Mouse (Mus musculus): Measurements from ENCODE around the gene Magi1.

The Magi1 gene

DNA sequence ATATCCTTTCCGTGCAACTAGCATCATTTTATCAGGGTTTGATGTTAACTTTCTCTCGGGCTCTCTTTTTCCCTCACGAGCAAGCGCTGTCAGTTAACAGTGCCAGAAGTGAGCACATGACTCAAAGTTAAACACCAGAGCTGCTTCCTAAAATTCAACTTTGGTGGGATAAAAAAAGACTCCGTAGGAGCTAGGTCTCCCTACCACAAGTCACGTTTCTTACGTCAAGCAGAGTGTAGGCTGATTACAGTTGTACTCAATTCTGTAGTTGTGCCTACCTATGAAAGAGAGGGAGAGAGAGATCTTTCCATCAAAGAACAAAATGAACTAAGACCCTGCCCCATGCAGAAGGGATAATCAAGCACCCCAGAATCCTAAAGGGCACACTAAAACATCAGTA is 389.8 kb downstream of the Magi1 start:
- DNase-seq (ENCODE audit: low spot score), result no peak

DNA sequence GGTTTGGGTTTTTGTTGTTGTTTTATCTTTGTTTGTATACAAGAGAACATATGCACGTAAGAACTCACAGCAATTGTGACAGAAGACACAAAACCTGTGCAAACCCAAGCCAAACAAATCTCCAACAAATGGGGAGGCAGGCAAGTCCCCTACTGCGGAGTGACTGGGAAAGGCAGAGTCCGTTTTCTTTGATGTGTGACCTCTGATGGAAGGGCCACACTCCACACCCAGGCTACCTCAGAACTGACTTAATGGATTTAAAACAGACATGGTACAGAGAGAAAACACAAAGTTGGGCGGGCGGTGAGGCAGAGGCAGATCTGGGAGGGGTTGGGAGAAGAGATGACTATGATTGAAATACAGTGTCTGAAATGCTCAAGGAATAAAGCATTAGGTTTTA is 390.8 kb downstream of the Magi1 start:
- no peak for DNase-seq (ENCODE audit: low spot score)

DNA sequence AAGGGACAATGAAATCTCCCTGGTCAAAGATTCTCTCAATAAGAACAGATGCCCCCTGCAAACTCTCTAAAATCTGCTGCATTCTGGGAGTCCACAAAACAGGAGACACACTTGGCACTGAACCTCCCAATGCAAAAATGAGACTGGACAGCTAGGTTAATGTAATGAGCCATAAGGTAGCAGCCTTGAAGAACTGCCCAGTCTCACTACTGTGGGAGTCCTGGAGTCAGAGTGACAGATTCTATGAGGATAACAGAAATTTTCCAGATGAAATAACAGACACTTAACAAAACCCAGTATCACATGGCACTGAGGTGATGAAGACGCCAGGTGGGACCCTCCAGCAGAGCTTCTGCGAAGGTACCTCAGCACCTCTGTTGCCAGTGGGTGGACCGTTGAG is 393.7 kb downstream of the Magi1 start:
- no peak for DNase-seq (ENCODE audit: low spot score)

DNA sequence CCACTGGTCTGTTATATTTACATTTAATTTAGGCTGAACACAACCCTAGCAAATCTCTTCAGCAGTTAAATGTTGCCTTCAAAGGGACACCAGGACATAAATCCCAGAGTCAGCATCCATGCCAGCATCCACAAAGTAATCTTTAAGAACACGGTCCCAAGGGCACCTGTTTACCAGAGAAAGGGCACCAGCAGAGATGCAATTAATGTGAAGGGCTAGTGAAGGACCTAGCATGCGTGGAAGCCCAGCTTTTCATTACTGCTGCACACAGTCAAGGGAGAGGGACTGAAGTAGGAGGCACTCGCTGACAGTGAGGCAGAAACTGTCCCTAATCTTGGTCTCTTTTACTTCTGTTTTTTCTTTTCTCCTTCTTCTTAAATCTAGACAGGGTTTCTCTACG is 406.4 kb downstream of the Magi1 start:
- no peak for DNase-seq (ENCODE audit: low spot score)

DNA sequence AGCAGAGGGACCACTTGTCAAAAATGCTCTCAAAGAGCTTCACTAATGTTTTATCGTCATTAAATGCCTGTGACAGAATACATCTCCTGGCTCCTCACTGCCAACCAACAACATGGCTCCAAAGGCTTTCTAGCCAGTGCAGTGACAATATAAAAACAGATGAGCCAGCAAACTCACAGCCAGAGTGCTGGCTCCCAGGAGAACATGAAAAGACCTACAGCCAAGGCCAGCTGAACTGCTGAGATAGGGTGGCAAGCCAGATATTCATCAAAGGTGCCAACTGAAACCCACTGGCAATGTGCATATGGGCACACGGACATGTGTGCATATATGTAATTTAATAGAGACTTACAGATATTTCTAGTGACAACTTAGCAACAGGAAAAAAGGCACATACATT is 408.8 kb downstream of the Magi1 start:
- no peak for DNase-seq (ENCODE audit: low spot score)

DNA sequence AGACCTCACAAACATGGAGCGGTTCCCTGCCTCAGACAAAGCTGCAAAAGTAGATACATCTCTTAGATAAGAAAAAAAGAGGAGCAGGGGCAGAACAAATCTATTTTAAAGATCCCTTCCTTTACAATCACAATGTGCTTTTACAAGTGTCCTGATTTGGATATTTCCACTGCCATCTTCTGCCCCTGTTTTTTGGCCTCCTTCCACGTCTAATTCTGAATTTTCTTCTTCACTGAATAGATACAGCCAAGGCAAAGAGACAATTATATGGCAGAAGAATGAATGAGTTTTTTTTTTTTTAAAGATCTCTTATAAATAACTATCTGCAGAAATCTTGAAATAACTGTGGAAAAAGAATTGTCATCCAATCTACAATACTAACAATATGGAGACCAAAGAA is 409.3 kb downstream of the Magi1 start:
- no peak for DNase-seq (ENCODE audit: low spot score)

DNA sequence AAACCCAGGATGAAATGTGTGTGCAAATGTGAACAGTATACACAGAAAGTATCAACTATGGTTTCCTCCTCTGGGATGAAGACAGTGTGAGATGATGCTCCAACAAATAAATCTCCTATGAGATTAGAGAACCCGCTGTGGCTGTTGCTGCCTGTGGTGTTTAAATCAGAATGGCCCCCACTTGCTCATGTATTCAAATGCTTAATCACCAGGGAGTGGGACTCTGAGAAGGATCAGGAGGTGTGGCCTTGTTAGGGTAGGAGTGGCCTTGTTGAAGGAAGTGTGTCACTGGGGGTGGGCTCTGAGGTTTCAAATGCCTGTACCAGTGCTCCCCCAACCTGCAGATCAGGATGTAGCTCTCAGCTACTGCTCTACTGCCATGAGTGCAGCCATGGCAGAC is 410.2 kb downstream of the Magi1 start:
- no peak for DNase-seq (ENCODE audit: low spot score)

DNA sequence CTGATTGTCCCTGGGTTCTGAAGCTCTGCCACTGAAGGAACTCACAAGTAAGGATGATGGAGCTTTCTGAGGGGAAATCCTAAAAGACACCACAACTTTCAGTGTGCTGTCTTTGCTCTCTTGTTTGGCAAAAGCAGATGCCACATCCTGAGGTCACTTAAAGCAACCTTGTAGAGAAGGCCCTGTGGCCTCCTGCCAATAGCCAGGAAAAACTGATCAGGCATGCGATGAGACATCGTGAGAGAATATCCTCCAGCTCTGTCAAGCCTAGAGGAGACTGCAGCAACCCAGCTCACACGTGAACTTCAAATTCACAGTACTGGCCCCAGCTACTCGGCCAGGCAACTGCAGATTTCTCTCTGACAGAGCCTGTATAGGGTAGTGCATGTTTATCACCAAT is 412.2 kb downstream of the Magi1 start:
- peak; percentile 60 for DNase-seq (ENCODE audit: low spot score)

DNA sequence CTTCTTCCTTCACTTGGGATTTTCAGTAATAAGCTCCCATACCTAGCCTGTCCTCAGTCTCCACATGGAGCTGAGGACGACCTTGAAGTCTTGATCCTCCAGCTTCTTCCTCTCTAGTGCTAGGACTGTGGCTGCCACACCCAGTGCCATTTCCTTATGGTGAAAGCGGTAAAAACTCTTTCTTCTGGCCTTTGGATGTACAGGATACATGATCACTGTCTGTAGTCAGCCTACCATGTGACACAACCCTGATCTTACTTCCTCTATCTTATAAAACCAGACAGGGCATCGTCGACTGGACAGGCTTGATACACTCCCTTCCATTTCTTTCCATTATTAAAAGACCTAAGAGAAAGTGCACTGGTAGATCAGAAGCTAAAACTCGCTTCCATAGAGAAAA is 413.7 kb downstream of the Magi1 start:
- DNase-seq (ENCODE audit: low spot score), result no peak

DNA sequence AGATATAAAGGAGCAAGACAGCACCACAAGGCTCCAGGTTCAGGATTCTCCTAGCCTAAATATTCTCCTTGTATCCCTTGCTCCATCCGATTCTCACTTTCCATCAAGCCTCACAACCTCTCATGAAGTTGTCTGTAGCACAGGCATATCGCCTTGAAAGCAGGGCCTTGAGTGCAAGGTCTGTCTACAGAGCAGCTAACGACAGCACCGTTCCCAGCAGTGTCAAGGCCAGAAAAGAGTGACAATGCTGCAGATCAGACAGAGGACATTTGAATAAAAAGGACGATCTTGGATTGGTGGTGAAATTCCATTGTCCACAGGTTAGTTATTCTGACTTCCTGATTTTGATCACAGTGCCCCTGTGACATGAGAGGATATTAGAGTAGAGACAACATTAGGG is 421.5 kb downstream of the Magi1 start:
- no peak for DNase-seq (ENCODE audit: low spot score)

DNA sequence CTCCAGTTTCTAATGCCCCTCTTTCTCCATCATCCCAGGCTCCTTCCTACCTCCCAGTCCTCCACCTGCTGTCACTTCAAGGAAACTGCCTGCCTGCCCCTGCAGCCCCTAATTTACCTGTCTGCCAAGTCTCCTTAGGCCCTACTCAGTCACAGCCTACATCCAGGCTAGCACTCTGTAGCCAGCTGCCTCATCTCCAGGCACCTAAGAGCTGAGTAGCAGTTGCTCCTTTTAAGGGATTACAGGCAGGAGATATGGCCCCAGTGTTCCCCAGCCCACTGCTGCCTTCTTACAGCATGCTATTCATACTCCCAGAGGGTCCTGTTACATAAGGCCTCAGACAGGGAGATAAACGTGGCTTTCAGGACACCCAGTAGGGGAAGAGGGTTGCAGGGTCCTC is 426.9 kb downstream of the Magi1 start:
- DNase-seq (ENCODE audit: low spot score), result no peak

DNA sequence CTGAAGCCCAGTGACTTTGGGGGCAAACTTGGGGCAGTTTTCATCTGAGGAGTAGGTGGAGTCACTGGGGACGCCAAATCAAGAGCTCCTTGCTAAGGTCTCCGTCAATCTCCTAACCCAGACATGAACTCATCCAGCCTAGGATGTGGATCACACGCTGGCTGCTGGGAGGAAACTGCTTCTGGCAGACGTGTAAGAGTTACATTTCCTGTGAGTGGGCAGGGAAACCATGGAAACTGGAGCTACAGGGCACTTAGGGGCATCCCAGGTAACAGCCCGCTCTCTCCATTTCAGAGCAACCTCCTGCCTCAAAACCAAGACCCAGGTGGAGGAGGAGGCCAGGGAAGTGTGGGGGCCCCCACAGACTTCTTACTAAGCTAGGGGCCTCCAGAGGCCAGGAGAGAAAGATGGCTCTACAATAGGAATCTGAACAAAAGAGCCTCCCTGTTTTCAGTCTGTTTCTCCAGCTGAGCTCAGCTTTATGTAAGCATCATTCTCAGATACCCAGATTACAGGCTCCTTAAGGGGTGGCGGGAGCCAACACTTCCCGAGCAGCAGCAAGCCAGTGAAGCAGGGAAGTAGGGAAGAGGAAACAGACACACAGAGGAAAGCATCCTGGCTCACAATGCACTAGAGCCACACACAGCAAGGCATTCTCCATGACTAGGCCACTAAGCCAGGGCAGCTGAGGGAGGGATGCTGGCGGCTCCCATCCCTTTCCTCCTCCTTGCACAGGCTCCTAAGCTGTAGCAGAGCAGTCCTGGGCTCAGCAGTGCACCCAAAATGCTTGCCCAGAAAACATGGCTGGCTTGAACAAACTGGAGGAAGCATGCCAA is 427.7 kb downstream of the Magi1 start:
- DNase-seq (ENCODE audit: low spot score), result peak; percentile 22

DNA sequence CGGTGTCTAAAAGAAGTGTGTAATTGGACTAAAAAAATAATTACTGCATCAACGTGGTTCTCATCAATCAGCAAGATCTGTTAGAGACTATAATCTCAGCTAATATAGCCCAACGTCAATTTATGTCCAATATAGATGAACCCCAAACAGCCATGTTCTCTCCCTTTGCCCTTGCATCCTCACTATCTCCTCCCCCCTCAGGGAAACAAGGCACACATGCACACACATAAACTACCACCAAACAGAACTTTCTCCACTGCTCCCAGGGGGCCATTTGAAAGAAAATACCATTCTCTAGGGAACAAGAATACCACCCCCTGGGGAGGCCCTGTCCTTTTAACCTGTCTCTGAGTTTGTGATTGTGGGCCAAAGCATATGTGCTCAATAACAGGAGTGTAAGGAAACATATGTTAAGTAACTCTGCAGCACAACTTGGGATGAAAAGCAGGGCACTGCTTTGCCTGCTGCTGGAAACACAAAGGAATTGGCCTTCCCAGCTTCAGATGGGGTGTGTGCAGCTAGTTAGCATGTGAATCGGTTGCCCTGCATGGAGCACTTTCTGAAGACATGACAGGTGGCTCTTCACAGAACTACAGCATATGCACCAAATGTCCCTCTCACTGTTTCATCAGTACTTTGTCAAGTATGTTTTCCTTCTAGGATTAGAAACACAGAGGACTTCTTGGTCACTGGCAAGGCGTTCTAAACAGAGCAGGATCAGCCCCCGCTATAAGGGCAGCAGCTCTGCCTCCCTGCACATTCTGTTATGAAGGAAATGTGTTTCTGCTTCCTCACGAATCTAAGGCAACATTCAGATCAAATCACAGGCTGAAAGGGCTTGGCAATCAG is 434.6 kb downstream of the Magi1 start:
- no peak for DNase-seq (ENCODE audit: low spot score)

DNA sequence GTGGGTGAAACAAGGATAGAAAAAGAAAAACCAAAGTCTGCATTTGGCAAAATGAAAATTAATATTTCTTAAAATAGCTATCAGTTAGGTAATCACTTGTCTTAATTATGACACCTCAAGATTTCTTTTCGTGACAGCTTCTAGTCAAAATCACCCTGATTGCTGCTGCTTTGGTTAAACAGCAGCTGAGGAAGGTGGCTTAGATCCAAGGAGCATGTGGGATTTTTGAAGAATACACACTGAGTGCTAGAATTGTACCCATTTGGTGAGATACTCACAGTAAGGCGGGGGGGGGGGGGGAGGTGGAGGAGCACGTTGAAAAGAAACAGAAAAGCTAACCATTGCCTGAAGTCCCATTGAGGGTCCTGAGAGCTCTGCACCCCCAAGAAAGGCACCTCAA is 438.2 kb downstream of the Magi1 start:
- no peak for DNase-seq (ENCODE audit: low spot score)

DNA sequence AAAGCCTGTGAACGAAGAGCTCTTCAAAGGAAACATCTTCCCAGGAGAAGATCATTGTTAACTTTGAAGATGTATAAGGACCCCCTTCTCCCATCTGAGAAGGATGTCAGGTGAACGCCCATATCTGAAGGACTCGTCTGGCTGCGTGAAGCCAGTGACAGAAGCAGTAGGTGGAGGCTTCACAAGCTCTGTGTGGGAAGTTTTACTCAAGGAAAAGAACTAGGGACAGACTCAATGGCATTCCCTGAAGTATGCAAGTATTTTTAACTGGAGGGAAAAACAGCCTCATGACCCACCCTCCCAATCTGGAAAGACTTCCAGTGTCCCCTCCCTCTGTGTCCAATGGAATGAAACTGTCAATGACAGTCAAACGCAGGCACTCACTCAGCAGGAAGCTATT is 438.6 kb downstream of the Magi1 start:
- no peak for DNase-seq (ENCODE audit: low spot score)

DNA sequence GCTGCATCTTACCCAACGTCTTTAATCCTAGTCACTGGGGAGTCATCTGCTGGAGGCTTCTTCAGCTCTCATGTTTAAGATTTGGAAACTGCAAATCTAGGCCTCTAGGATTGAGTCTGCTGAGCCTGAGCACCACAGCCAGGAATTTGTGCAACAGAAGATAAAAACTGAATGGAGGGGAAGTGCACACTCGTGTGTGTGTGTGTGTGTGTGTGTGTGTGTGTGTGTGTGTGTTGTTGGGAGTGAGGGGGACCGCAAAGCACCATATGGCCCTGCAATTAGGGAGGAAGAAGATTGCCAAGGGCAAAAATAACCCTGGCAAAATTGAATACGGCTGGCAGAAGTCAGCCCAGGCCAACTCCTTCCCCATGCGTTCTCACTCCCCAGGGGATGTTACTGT is 439.1 kb downstream of the Magi1 start:
- DNase-seq (ENCODE audit: low spot score), result peak; percentile 10

DNA sequence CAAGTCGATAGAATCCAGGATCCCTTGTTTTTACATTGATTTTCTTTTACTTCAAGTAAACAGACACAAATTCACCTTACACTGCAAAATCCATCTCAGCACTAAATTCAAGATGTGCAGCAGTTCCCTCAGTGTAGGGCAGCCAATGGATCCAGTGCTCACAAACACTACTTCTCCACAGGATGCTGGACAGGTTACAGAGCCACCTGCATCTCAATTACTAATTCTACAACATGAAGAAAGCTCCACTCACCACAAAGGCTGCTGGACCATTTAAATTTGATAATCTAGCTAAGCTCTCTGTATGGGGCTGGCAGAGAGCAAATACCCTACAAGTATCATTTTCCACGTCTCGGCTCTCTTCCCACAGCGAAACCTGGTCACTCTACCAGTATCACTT is 445.3 kb downstream of the Magi1 start:
- DNase-seq (ENCODE audit: low spot score), result no peak

DNA sequence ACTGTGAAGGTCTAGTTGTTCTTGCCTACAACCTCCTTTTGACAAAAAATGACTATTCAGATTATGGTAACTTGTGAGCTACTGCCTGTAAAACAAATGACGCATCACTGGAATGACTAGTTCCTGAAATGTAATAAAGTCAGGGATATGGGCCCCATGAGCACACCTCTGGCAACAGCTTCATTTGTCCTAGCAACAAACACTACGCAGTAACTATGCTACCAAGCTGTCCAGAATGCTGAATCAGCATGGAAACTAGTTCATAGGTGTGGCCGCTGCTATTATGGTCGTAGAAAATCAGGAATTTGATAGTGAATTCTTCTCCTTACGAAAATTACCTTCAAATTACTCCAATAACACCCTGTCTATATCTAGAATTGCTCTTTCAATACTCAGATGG is 447.1 kb downstream of the Magi1 start:
- DNase-seq (ENCODE audit: low spot score), result no peak

DNA sequence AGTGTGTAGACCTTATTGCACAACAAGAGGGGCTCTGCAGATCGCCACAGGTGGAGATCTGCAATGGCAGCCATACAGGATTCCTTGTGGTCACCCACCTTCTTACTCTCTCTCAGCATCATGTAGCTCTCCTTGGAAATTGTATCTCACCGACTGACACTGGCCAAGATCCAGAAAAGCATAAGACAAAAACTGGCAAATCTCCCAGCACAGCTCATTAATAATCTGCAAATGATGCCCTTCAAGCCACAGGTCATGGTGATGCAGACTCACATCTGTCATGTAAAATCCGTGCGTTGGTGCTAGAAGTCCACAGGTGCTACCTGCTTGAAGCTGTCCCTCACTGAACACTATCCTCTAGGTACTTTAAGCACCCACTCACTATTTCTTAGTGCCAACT is 448.5 kb downstream of the Magi1 start:
- no peak for DNase-seq (ENCODE audit: low spot score)

DNA sequence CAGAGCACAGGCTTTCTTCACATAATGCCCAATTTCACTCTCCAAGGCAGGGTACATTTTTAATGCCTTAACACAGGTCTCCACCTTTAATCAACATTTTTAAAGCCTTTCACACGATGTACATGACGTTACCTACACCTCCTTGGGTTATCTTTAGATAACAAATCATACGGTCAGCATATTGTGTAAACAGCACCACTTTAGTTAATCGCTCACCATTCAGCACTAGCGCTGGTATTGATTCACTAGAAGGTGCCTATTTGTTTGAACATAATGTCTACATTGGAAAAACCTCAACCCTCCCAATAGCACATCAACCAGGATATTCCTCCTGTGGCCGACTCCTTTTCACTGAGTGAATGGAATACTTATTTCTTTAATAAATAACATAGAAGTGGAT is 455.5 kb downstream of the Magi1 start:
- DNase-seq (ENCODE audit: low spot score), result no peak

DNA sequence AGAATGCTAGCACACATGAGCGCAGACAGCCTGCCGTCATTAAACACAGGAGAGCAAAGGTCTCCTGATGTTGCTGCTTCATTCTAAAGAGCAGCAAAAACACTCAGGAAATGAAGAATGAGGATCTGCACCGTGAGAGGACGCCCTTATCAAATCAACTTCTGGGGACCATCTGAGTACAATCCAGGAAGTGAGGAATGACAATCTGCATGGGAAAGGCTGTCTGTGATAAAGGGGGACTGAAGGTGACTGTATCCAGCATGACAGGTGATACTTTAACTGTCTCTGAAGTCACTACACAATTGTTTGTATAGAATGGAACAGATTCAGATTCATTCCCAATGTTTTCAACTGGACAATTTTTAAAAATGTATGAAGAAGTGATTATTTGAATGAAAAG is 456.8 kb downstream of the Magi1 start:
- DNase-seq (ENCODE audit: low spot score), result no peak

DNA sequence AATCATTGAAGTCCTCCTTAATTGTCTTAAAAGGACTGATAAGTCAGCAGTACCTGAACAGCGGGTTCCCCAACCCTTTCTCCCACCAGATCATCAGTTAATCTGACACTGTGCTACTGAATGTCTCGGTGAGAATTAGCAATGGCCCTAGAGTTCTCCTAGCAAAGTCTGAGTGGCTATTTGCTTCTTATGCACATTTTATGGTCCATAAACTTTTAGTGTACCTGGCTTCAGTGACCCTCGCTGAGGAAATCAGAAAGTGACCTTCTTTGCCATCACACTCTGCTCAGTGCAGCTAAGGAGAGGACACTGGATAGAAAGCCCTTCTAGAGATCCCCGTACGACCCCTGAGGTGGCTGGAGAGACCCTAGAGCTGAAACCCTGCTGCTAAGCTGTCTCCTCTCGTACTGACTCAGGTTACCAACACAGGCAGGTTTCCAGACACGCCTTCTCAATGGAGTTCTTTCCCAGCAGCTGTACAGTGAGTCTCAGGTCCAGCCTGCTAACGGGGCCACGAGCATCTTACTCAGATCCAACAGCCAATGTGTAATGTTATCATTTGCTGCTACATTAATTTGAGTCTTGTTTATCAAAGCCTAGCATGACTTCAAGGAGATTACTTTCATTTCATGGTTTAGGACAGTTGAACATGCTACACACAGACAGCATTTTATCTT is 461.4 kb downstream of the Magi1 start:
- DNase-seq (ENCODE audit: low spot score), result no peak

DNA sequence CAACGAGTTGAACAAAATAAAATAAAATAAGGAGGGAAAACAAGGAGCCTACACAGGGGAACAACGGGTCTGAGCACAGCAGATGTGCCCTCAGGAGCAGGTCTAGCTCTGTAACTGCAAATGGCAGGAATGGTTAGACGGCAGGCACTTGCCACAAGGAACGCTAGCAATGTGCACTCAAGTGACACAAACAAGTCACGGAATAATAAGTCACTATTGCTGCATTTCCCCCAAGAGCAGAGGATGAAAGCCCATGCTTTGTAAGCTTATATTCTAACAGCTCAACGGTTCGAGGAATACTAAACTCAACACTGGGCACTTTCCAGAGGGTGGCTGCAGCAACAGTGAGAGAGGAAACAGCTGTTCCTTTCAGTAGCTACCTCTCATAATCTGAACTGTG is 462.2 kb downstream of the Magi1 start:
- DNase-seq (ENCODE audit: low spot score), result no peak
